Mouse (Mus musculus) thymus, postnatal 4 days (tissue): ENCODE results near the gene Gm11569.
"Not testable (repeated sequence)": the region's sequence is repeated elsewhere in the genome, so short reads cannot be mapped to it uniquely, and the experiment has no call there.

ENCODE experiments used
- DNase-seq: peaks from one replicate; pipeline ENCODE4 v3.0.0; 2021

Gene Gm11569

GRCm38 (mm10) chr11:99798832-99799231 lies at the start of gene Gm11569:
TSS of gene Gm11569 (minus strand) at chr11:99798932.
- not testable (repeated sequence) for DNase-seq

DNA sequence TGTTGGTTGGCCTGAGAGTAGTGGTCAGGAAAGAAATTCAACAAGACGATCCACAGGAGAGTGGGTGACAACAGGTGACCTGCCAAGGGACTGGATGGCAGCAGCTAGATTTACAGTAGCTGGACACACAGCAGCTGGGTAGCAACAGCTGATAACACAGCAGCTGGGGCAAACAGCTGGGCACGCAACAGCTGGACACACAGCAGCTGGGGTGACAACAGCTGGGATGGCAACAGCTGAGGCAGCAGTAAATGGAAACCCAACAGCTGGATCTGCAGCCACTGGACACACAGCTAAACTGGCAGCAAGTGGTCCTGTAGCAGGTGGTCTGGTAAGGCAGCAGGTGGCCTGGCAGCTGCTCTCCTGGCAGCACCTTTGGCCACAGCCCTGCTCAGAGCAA lies 48.0 kb upstream of the Gm11569 start:
- no peak for DNase-seq

GRCm38 (mm10) chr11:99842185-99842584 lies 43.5 kb upstream of the Gm11569 start:
- no peak for DNase-seq

DNA sequence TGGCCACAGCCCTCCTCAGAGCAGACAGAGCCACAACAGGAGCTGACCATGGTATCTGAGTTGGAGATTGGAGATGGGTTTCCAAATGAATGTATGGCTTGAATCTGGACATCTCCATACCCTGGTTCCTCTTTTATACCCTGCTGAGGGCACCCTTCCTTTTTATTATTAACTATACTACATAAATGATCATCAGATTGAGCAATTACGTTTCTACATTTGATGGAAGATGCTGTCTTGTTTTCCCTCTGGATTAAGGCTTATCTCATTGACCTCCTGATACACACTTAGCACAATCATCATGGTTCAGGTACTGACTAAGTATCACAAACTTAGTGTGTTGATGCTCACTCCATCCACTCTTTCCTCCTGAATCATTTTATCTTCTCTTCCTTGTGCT lies 39.2 kb upstream of the Gm11569 start, which contains the start of gene 2300003K06Rik:
Gene 2300003K06Rik (minus strand): TSS at position 101 of the 400 bp plus-strand sequence.
- no peak for DNase-seq

DNA sequence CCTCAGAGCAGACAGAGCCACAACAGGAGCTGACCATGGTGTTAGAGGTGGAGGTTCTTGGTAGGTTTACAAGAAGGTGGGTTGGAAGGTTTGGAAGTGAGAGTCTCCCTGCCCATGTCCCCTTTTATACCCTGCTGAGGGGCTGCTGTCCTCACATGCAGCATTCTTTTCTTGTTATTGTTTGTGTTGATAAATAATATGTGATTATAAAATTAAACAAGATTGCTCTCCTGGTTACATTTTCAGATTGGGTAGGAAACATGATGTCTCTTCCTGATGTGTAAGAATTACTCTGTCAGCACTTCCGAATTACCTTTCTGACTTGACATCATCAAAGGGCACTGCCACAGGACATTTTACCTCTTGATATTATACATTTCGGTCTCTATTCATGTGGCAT lies 16.8 kb upstream of the Gm11569 start, which contains the start of gene Gm11564:
Gene Gm11564 (minus strand): TSS at position 101 of the 400 bp plus-strand sequence.
- DNase-seq = not testable (repeated sequence)

- DNase-seq = not testable (repeated sequence)
Observed at GRCm38 (mm10) chr11:99809792-99810191, 11.1 kb upstream of the Gm11569 start, which contains the start of gene Krtap4-13. TSS of gene Krtap4-13 (minus strand) at chr11:99809892.

GRCm38 (mm10) chr11:99804346-99804745 lies 5.6 kb upstream of the Gm11569 start, which contains the start of gene Gm11554:
TSS of gene Gm11554 (minus strand) at chr11:99804446.
- not testable (repeated sequence) for DNase-seq

DNA sequence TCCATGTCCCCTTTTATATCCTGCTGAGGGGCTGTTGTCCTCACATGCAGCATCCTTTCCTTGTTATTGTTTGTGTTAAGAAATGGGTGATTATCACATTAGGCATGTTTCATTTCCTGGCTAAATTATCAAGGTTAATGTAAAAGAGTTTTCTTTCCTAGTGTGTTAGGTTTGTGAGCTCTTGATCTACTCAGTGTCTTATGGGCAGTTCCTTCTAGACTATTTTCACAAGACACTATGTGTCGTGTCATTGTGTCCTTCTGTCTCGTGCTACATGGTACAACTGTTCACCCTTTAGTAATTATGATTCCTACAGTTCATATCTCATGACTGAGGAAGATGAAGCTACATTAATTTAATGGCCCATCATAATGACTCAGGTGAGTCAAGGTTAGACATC lies 5.4 kb downstream of the Gm11569 start, which contains the start of gene Gm11596:
Gene Gm11596 (minus strand): TSS at position 101 of the 400 bp plus-strand sequence.
- DNase-seq = no peak

DNA sequence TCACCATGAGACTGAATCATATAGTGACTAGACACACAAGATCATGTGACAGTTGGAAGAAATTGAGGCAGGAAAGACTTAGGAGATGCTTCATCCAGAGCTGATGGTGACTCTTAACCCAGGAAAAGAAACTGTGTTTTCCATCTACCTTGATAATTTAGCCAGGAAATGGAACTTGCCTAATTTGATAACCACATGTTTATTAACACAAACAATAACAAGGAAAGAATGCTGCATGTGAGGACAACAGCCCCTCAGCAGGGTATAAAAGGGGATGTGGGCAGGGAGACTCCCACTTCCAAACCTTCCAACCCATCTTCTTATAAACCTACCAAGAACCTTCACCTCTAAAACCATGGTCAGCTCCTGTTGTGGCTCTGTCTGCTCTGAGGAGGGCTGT lies 13.8 kb downstream of the Gm11569 start, which contains the start of gene Krtap4-9:
Gene Krtap4-9 (plus strand): TSS at position 301 of the 400 bp plus-strand sequence.
- not testable (repeated sequence) for DNase-seq

DNA sequence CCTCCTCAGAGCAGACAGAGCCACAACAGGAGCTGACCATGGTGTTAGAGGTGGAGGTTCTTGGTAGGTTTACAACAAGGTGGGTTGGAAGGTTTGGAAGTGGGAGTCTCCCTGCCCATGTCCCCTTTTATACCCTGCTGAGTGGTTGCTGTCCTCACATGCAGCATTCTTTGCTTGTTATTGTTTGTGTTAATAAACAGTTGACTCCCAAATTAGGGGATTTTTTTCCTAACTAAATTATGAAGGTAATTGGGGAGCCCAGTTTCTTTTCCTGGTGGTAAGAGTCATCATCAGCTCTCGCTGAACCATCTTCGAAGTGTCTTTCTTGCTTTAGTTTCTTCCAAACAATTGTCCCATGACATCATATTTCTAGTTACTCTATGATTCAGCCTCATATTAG lies 18.1 kb downstream of the Gm11569 start, which contains the start of gene Krtap4-8:
Gene Krtap4-8 (minus strand): TSS at position 101 of the 400 bp plus-strand sequence.
- DNase-seq = no peak

- no peak for DNase-seq
Observed at GRCm38 (mm10) chr11:99778401-99778800, 20.3 kb downstream of the Gm11569 start.

GRCm38 (mm10) chr11:99772813-99773212 lies 25.9 kb downstream of the Gm11569 start, which contains the start of gene Gm11595:
TSS of gene Gm11595 (minus strand) at chr11:99772913.
- DNase-seq = not testable (repeated sequence)

GRCm38 (mm10) chr11:99768410-99768809 lies 30.3 kb downstream of the Gm11569 start:
- no peak for DNase-seq

GRCm38 (mm10) chr11:99758877-99759276 lies 39.9 kb downstream of the Gm11569 start:
- no peak for DNase-seq
